Mouse (Mus musculus) retina, postnatal 1 day (tissue): ENCODE measurements around the gene Hal.

Experiments
- DNase-seq: peaks from one replicate; pipeline ENCODE4 v3.0.0-alpha.2; 2012

Hal gene

GRCm38 (mm10) chr10:93488066-93488827, at the start of gene Hal:
Hal (plus strand) TSS chr10:93488768.
- peak; percentile 24 for DNase-seq

- DNase-seq = no peak
These were observed 47.1 kb upstream of the Hal start for GRCm38 (mm10) chr10:93441501-93441900.

GRCm38 (mm10) chr10:93442183-93442582, 46.4 kb upstream of the Hal start:
- DNase-seq = no peak

- DNase-seq = no peak
These were observed 44.2 kb upstream of the Hal start for GRCm38 (mm10) chr10:93444407-93444806.

GRCm38 (mm10) chr10:93447398-93447797, 41.2 kb upstream of the Hal start:
- no peak for DNase-seq

- no peak for DNase-seq
These were observed 33.9 kb upstream of the Hal start for GRCm38 (mm10) chr10:93454652-93455014.

- no peak for DNase-seq
These were observed 28.5 kb upstream of the Hal start for GRCm38 (mm10) chr10:93460106-93460505.

- no peak for DNase-seq
These were observed 25.7 kb upstream of the Hal start for GRCm38 (mm10) chr10:93462692-93463382.

- no peak for DNase-seq
These were observed 25.0 kb upstream of the Hal start for GRCm38 (mm10) chr10:93463611-93464010.

- no peak for DNase-seq
These were observed 21.3 kb upstream of the Hal start for GRCm38 (mm10) chr10:93467259-93467658.

- DNase-seq = no peak
These were observed 20.8 kb upstream of the Hal start for GRCm38 (mm10) chr10:93467791-93468190.

- DNase-seq = peak; percentile 85
These were observed 17.2 kb upstream of the Hal start for GRCm38 (mm10) chr10:93471415-93471814.

GRCm38 (mm10) chr10:93484511-93484910, 4.1 kb upstream of the Hal start:
- DNase-seq = no peak

GRCm38 (mm10) chr10:93485055-93485691, 3.4 kb upstream of the Hal start:
- peak; percentile 38 for DNase-seq

GRCm38 (mm10) chr10:93486622-93487021, 1.9 kb upstream of the Hal start:
- DNase-seq = peak; percentile 80

GRCm38 (mm10) chr10:93488828-93489226, 259 bp downstream of the Hal start:
- DNase-seq = no peak

GRCm38 (mm10) chr10:93490451-93490850, 1.9 kb downstream of the Hal start:
- DNase-seq = no peak

- peak; percentile 32 for DNase-seq
These were observed 12.3 kb downstream of the Hal start for GRCm38 (mm10) chr10:93500864-93501263.

GRCm38 (mm10) chr10:93501346-93501745, 12.8 kb downstream of the Hal start:
- peak; percentile 60 for DNase-seq

- peak; percentile 55 for DNase-seq
These were observed 19.9 kb downstream of the Hal start for GRCm38 (mm10) chr10:93508383-93508970.

- no peak for DNase-seq
These were observed 21.1 kb downstream of the Hal start for GRCm38 (mm10) chr10:93509532-93510153.

- peak; percentile 35 for DNase-seq
These were observed 26.9 kb downstream of the Hal start for GRCm38 (mm10) chr10:93515419-93515818.

- DNase-seq = no peak
These were observed 27.4 kb downstream of the Hal start for GRCm38 (mm10) chr10:93515927-93516326.
